Mouse (Mus musculus) thymus, adult 2 months (tissue): ENCODE measurements around the gene Mrgprd. TPM values are rescaled to one million over a fixed set of nuclear protein-coding genes. Genes with fewer than 3 reads are reported as not detected.

Source experiments
- DNase-seq: peaks from one replicate; pipeline ENCODE4 v3.0.0; 2021
- H3K27ac ChIP-seq: fragments of 200-500 bp; 2 replicates; pipeline ENCODE4 v1.5.1; 2012; ENCODE audit warnings: low read length, control low read depth; ENCODE audit not compliant: control insufficient read depth, insufficient read depth
- H3K27me3 ChIP-seq: fragments of 200-500 bp; 2 replicates; pipeline ENCODE4 v1.6.1; 2012; ENCODE audit warnings: mild to moderate bottlenecking, low read length, moderate library complexity, mixed read lengths; ENCODE audit not compliant: control insufficient read depth, insufficient read depth
- H3K36me3 ChIP-seq: fragments of 200-500 bp; 2 replicates; pipeline ENCODE4 v1.6.1; 2012; ENCODE audit warnings: mild to moderate bottlenecking, low read length, moderate library complexity; ENCODE audit not compliant: control insufficient read depth, insufficient read depth
- H3K4me1 ChIP-seq: fragments of 200-500 bp; replicated peaks from 2 replicates; pipeline ENCODE4 v1.6.1; 2012; ENCODE audit warnings: low read length; ENCODE audit not compliant: control insufficient read depth, insufficient read depth
- H3K4me3 ChIP-seq: fragments of 200-500 bp; 2 replicates; pipeline ENCODE4 v1.5.1; 2012; ENCODE audit warnings: mild to moderate bottlenecking, low read length, control low read depth, moderate library complexity; ENCODE audit not compliant: control insufficient read depth, insufficient read depth
- CTCF ChIP-seq: fragments of 200-500 bp; IDR thresholded peaks from 2 replicates; pipeline ENCODE4 v1.5.1; 2012; ENCODE audit warnings: mild to moderate bottlenecking, control low read depth, low read length, moderate library complexity, borderline replicate concordance; ENCODE audit not compliant: control insufficient read depth, poor library complexity, insufficient read depth; ENCODE audit errors: extremely low read depth
- POLR2A ChIP-seq: fragments of 200-500 bp; IDR thresholded peaks from 2 replicates; pipeline ENCODE4 v1.6.1; 2012; ENCODE audit warnings: mild to moderate bottlenecking, low read length, control low read depth, moderate library complexity; ENCODE audit not compliant: control insufficient read depth, poor library complexity, insufficient read depth; ENCODE audit errors: extremely low read depth
- WGBS: fragments of 180-500 bp; shearing (Covaris S2); methylation state at CpG from one replicate; pipeline ENCODE4 v1.1.7; 2018; 5-methylcytosine and 5-hydroxymethylcytosine counted together
- polyA plus RNA-seq: library from polyadenylated mRNA; depleted of rRNA; stranded (reverse); fragments of >200 nt; gene quantifications from 2 replicates; pipeline ENCODE4 v1.2.3, GENCODE M21; 2012; rRNA removed

The Mrgprd gene
- not detected in 2 replicates for polyA plus RNA-seq

DNA sequence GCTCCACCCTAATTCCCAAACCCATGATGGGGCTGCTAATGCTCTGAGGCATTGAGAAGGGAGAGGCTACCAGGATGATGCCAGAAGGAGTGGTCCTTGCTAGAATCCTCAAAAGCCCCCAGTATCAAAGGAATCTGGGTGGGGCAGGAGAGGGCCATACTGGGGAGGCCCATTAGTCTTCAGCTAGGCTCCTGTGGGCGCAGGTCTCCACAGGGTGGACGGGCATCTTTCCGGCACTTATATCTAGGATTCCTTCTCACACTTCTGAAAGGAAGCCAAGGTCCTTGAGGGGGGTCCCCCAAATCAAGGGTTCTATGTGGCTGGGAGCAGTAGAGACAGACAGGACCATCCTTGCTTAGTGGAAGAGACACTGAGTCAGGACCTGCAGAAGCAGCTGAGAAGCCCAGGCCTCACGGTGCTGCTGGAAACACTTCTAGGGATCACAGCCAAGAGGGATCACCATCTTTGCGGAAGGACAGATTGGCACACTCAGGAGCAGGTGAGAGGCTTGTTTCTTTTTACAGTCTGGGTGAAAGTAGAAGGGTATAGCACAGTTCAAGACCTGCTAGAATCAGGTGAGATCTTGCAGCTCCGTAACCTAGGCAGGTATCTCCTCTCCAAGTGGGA is at the start of gene Mrgprd:
TSS of gene Mrgprd (plus strand) at position 51 of the 627 bp plus-strand sequence.
- Histone ChIP-seq H3K4me3 (no peak within 1 kb of the TSS), H3K27me3 (no peaks in the 10 kb centered on the region), H3K36me3 (no peaks in the 10 kb centered on the region), H3K4me1 (no peaks in the 10 kb centered on the region), H3K27ac (no peak within 1 kb of the TSS)
- WGBS = 96% methylated on average over 6 of the region's 6 CpGs
- DNase-seq = no peak
- no peak for TF ChIP-seq CTCF
- TF ChIP-seq POLR2A = no peak

DNA sequence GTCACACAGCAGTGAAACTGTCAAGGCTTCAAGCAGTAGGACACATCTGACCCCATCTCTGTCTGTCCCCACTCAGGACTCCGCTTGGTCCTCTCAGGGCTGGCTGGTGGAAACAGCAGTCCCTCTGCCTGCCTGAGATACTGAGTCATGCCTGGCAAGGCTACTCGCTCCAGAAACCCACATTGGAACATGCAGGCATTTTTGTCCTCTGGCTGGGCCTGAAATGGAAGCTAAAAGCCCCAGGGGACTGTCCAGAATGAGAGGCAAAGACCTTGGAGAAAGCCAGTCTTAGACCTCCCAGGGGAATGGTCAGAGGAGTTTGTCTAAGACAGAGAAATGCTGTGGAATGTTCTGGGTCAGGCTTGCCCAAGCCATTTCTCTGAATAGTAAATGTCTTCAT is 48.6 kb upstream of the Mrgprd start:
- H3K36me3 ChIP-seq = no peaks in the 10 kb centered on the region; the same call in 1 of the 2 replicates
- H3K4me1 ChIP-seq = no peaks in the 10 kb centered on the region; the same call in 1 of the 2 replicates
- no peak overlapping the region for H3K4me3 ChIP-seq
- 91% methylated on average over 2 of the region's 2 CpGs for WGBS
- no peak for DNase-seq
- TF ChIP-seq CTCF (no peak), POLR2A (no peak)
- H3K27ac ChIP-seq = no peak overlapping the region
- no peaks in the 10 kb centered on the region for H3K27me3 ChIP-seq

DNA sequence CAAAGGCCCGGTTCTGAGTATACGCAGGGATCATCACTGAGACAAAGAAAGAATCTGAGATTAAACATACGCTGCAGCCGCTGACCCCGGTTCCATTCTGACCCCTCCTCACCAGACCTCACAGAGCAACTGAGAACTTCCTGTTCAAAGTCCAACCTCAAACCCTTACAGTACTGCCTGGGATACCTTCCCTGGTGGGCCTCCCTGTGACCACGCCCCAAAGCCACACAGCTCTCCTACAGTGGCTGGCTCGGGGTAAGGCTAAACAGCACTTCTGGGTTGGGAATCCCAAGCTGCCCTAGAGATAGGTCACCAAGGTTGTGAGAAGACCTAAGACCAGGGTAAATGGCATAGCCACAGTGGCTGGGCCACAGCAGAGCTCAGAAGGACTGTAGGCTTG is 45.7 kb upstream of the Mrgprd start:
- H3K36me3 ChIP-seq = no peaks in the 10 kb centered on the region; the same call in 1 of the 2 replicates
- no peaks in the 10 kb centered on the region for H3K27me3 ChIP-seq
- no peak for TF ChIP-seq CTCF
- TF ChIP-seq POLR2A = no peak
- 74% methylated on average over 7 of the region's 7 CpGs for WGBS
- DNase-seq = no peak
- no peaks in the 10 kb centered on the region; the same call in 1 of the 2 replicates for H3K4me1 ChIP-seq
- H3K4me3 ChIP-seq = no peak overlapping the region
- H3K27ac ChIP-seq = no peak overlapping the region

DNA sequence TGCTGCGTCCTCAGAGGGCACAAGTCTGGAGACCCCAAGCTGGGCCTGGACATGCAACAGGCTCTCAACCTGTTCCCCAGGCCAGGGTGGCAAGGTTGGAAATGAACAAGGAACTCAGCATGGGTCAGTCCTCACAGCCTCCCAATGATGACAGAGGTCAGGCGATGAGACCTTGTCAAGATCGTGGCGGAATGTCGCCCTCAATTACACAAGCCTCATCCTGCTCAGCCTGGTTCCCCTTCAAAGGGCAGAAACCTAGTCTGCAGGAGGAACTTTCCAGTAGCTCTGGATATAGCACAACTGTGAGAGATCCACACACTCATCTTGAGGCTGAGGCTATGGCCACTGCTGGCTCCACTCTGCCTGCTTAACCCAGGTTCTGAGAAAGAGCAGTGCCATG is 43.7 kb upstream of the Mrgprd start:
- Histone ChIP-seq H3K4me1 (no peaks in the 10 kb centered on the region), H3K27ac (no peak overlapping the region), H3K36me3 (no peaks in the 10 kb centered on the region; the same call in 1 of the 2 replicates), H3K27me3 (no peaks in the 10 kb centered on the region), H3K4me3 (no peak overlapping the region)
- no peak for DNase-seq
- TF ChIP-seq CTCF (no peak), POLR2A (no peak)
- WGBS = 99% methylated on average over 5 of the region's 5 CpGs

DNA sequence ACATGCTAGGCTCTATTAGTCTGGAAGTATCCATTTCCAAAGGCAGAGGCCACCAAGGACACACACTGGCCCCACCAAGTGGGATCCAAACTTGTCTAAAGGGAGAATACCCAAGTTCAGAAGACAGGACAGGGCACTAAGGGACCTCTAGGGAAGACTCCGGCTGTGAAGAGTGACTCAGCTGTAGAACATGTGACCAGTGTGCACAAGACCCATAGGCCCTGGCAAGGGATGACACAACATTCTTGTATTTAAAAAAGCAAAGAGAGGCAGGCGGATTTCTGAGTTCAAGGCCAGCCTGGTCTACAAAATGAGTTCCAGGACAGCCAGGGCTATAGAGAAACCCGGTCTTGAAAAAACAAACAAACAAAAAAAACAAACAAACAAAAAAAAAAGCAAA is 39.1 kb upstream of the Mrgprd start:
- DNase-seq = no peak
- TF ChIP-seq CTCF (no peak), POLR2A (no peak)
- WGBS = 94% methylated on average over 3 of the region's 3 CpGs
- H3K27me3 ChIP-seq = no peaks in the 10 kb centered on the region
- no peaks in the 10 kb centered on the region for H3K4me1 ChIP-seq
- no peaks in the 10 kb centered on the region for H3K36me3 ChIP-seq
- H3K4me3 ChIP-seq = no peak overlapping the region
- H3K27ac ChIP-seq = no peak overlapping the region

DNA sequence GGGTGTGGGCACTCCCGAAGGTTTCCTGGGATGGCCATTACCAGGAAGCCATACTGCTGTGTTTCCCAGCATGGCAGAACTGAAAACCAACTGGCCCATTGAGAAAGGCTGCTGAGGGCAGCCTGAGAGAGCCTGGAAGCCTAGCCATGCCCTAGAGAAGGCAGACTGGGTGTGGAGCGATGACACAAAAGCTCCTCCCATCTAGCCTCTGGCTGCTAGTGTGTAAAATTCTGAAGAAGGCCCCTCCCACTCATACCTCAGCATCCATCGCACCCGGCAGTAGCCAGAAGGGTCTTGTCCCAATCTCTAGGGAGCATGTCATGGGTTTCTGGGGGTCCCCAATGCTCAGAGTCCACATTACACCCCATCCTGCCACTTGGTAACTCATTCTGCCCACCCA is 33.2 kb upstream of the Mrgprd start:
- no peak for DNase-seq
- no peak for TF ChIP-seq CTCF
- no peak for TF ChIP-seq POLR2A
- Histone ChIP-seq H3K4me3 (no peak overlapping the region), H3K36me3 (no peaks in the 10 kb centered on the region), H3K27ac (no peak overlapping the region), H3K4me1 (peaks cover 11% of the 10 kb centered on the region), H3K27me3 (no peaks in the 10 kb centered on the region)
- WGBS = 93% methylated on average over 4 of the region's 4 CpGs

DNA sequence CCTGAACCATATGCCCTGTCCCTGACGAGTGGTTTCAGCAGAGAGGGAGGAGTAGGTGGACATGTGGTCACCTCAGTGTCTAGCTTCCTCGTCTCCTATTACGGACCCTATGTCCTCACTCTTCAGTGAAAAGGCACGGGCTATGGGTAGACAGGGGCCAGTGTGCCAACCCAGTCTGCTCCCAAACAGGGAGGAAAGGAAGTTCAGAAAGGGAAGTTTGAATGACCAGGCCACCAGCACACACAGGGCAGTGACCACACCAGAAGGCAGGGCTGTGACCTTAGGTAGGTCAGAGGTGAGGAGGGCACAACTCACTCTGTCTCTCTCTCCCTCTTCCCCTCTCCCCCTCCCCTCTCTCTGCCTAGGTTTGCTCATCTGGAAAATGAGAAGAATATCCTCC is 31.6 kb upstream of the Mrgprd start:
- Histone ChIP-seq H3K27me3 (no peaks in the 10 kb centered on the region), H3K4me3 (peak overlapping the region; percentile 81), H3K4me1 (peaks cover 11% of the 10 kb centered on the region), H3K27ac (no peak overlapping the region), H3K36me3 (no peaks in the 10 kb centered on the region)
- WGBS = 65% methylated on average over 4 of the region's 4 CpGs
- no peak for DNase-seq
- no peak for TF ChIP-seq CTCF
- no peak for TF ChIP-seq POLR2A
